Mouse (Mus musculus) CD4-positive, CD25-positive, alpha-beta regulatory T cell, adult 4 months (primary cell): ENCODE results near the gene Irak3. TPM values are rescaled to one million over a fixed set of nuclear protein-coding genes. Genes with fewer than 3 reads are reported as not detected.

Experiments used
- ATAC-seq: one replicate; pipeline ENCODE4 v1.8.0; 2017
- polyA plus RNA-seq, 2 experiments: library from polyadenylated mRNA; unstranded; fragments of 100-300 nt; shearing (Covaris generic); gene quantifications; one replicate each; pipeline ENCODE4 v1.2.1; 2017

The Irak3 gene
- polyA plus RNA-seq, 2 experiments from 2014 or later: 3.9 to 4.5 TPM

DNA sequence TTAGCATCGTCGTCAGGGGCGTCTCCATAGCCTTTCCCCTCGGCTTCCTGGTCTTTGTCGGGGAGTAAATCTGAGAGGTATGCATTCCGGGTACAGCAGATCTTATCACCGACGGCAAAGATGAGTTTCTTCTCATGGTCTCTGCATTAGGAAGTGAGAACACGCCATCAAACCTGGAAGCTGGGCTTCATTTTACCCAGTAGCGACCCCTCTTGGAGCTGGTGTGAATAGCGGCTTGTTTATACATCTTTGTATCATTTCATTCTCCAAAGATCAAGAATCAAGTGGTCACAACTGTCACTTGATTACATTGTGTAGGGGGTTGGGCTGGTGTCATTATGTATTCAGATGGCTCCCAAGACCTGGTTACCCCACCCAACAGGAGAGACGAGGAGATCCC lies 109.4 kb downstream of the Irak3 start:
- no peak for ATAC-seq

Other genes with a start within 250 kb of the Irak3 start
- gene Helb, start 89.1 kb downstream of the Irak3 start, polyA plus RNA-seq: 10 to 100 TPM; 10.5 to 14.7 TPM
- 100 to 1,000 TPM; 129 to 132 TPM for gene Tmbim4, start 540 bp downstream of the Irak3 start, polyA plus RNA-seq
- 10 to 100 TPM; 56.9 to 77.4 TPM for gene Llph, start 24.9 kb upstream of the Irak3 start, polyA plus RNA-seq